Comparison of ENCODE assay signal across 8 mouse cellular contexts in the genomic region with DNA sequence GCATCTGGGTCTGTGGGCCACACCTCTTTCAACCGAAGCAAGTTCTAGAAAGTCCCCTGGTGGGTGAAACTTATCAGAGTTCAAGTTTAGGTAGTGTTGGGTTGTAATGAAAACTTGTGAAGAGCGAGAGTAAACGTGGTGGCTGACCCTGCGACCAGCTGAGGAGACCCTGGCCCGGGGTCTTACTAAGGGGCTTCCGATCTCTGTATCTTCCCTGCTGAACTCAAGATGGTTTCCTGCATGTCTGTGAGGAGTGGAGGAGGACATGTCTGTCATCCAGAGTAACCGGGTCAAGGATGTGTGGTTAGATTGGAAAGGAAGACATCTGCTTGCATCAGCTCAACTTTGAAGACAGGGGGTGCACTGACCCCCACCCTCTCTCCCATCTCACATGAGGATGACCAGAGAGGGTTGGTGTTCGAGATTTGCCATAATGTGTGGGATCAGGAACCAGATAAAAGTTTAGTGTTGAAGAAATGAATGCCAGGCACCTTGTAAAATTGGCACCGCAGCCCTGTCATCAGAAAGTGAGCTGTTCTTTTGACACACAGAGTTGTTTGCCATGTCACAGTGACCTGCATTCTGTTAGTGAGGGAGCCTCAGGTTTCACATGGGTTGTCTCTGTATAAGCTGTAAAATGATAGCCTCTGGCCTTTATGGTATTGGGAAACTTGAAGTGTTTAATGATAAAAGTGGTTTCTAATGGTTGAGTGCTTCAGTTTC. TPM values are rescaled to one million over a fixed set of nuclear protein-coding genes. Genes with fewer than 3 reads are reported as not detected.
DNase-seq lines count a peak whose midpoint lies in the region; ATAC-seq and TF ChIP-seq lines count a peak whose summit lies in the region.

No protein-coding gene starts in this region.

- H3K4me2 ChIP-seq in lung, embryonic 14.5 days: peak overlapping the region; percentile 98
- H3K4me2 ChIP-seq in heart, embryonic 13.5 days: peak overlapping the region; percentile 97
- peak overlapping the region; percentile 94 for H3K4me2 ChIP-seq in liver, embryonic 14.5 days (ENCODE audit: low read depth)
- peak overlapping the region; percentile 95 for H3K4me2 ChIP-seq in stomach, embryonic 16.5 days (ENCODE audit: low read depth, low read length)

- peak overlapping the region; percentile 80 for H3K9ac ChIP-seq in lung, embryonic 14.5 days
- peak overlapping the region; percentile 90 for H3K9ac ChIP-seq in heart, embryonic 13.5 days
- H3K9ac ChIP-seq in liver, embryonic 14.5 days (replicated peaks): peak overlapping the region; percentile 70
- peak overlapping the region; percentile 93 for H3K9ac ChIP-seq in stomach, embryonic 16.5 days (ENCODE audit: low read length)

- no peaks in the 10 kb centered on the region for H3K27me3 ChIP-seq in lung, embryonic 14.5 days (ENCODE audit: insufficient read depth, low read length)
- H3K27me3 ChIP-seq in heart, embryonic 13.5 days (replicated peaks): no peaks in the 10 kb centered on the region
- no peaks in the 10 kb centered on the region for H3K27me3 ChIP-seq in liver, embryonic 14.5 days (ENCODE audit: control insufficient read depth, insufficient read depth, low read length)
- H3K27me3 ChIP-seq in stomach, embryonic 16.5 days (ENCODE audit: control insufficient read depth, insufficient read depth, low read length): no peaks in the 10 kb centered on the region

- H3K4me1 ChIP-seq in lung, embryonic 14.5 days (ENCODE audit: insufficient read depth): 0 out of 2 replicates have a peak, but pooled peaks cover 6% of the 10 kb centered on the region
- peaks cover 16% of the 10 kb centered on the region for H3K4me1 ChIP-seq in heart, embryonic 13.5 days
- peaks cover 0 to 9% of the 10 kb centered on the region in 2 experiments; a peak in 3 of 4 replicates for H3K4me1 ChIP-seq in liver, embryonic 14.5 days (replicated peaks; ENCODE audit: control insufficient read depth in 2 of 2, insufficient read depth in 2 of 2, low read length in 1 of 2)
- peaks cover 9% of the 10 kb centered on the region for H3K4me1 ChIP-seq in stomach, embryonic 16.5 days (ENCODE audit: control insufficient read depth, insufficient read depth, low read length)

- peak overlapping the region; percentile 87 for H3K4me3 ChIP-seq in lung, embryonic 14.5 days (ENCODE audit: low read depth, low read length)
- H3K4me3 ChIP-seq in heart, embryonic 13.5 days: peak overlapping the region; percentile 74
- H3K4me3 ChIP-seq in liver, embryonic 14.5 days (ENCODE audit: insufficient read depth in 1 of 2, low read depth in 2 of 2, low read length in 2 of 2): peak overlapping the region; percentile 59 to 73
- peak overlapping the region; percentile 96 for H3K4me3 ChIP-seq in stomach, embryonic 16.5 days (replicated peaks; ENCODE audit: low read length)

- H3K36me3 ChIP-seq in lung, embryonic 14.5 days (ENCODE audit: insufficient read depth): no peaks in the 10 kb centered on the region
- H3K36me3 ChIP-seq in heart, embryonic 13.5 days: no peaks in the 10 kb centered on the region
- H3K36me3 ChIP-seq in liver, embryonic 14.5 days (replicated peaks; ENCODE audit: control insufficient read depth, insufficient read depth, low read depth): no peaks in the 10 kb centered on the region
- no peaks in the 10 kb centered on the region for H3K36me3 ChIP-seq in stomach, embryonic 16.5 days (ENCODE audit: control insufficient read depth, insufficient read depth, low read length)

- WGBS in lung, embryonic 14.5 days: 29% methylated on average over 9 of the region's 9 CpGs
- WGBS in heart, embryonic 13.5 days: 40% methylated on average over 9 of the region's 9 CpGs
- 37% methylated on average over 9 of the region's 9 CpGs for WGBS in liver, embryonic 14.5 days (ENCODE audit: insufficient replicate concordance)
- WGBS in stomach, embryonic 16.5 days: 35% methylated on average over 9 of the region's 9 CpGs

- no peaks in the 10 kb centered on the region for H3K9me3 ChIP-seq in lung, embryonic 14.5 days (ENCODE audit: low read depth, low read length)
- no peaks in the 10 kb centered on the region for H3K9me3 ChIP-seq in heart, embryonic 13.5 days
- no peaks in the 10 kb centered on the region for H3K9me3 ChIP-seq in liver, embryonic 14.5 days (ENCODE audit: control insufficient read depth, low read length)
- no peaks in the 10 kb centered on the region for H3K9me3 ChIP-seq in stomach, embryonic 16.5 days (replicated peaks; ENCODE audit: control insufficient read depth, low read length)

- TF ChIP-seq EP300 in liver, embryonic 14.5 days (IDR thresholded peaks at IDR 0.05; ENCODE audit: low read depth): no peak

- DNase-seq in lung, embryonic 14.5 days: no peak
- no peak for DNase-seq in lung, postnatal 14 days
- peak; percentile 24 for DNase-seq in c-Kit-negative CD71-positive TER-119-positive erythroid progenitor cells, embryonic 14.5 days (ENCODE audit: low read depth, low spot score)
- DNase-seq in liver, embryonic 14.5 days (ENCODE audit: low read depth in 3 of 3, low spot score in 3 of 3): peak in 2 of 3 experiments; percentile 41 to 56
- no peak for DNase-seq in left cerebral cortex, postnatal 14 days (ENCODE audit: low spot score in 2 of 2)
- DNase-seq in kidney, postnatal 10 days: no peak

- intact Hi-C loops in left cerebral cortex, postnatal 14 days (cut with DNase I): no loop called here

- ATAC-seq in lung, embryonic 14.5 days (ENCODE audit: insufficient read depth): peak; percentile 2; the same call in 1 of the 2 replicates
- ATAC-seq in heart, embryonic 13.5 days (ENCODE audit: extremely low read depth, insufficient number of reproducible peaks, low FRiP score, low TSS enrichment): no peak
- no peak for ATAC-seq in liver, embryonic 14.5 days (ENCODE audit: insufficient read depth)
- no peak; the same call in 1 of the 2 replicates for ATAC-seq in stomach, embryonic 16.5 days (ENCODE audit: insufficient read depth, low FRiP score)

- peak overlapping the region; percentile 79 for H3K27ac ChIP-seq in lung, embryonic 14.5 days (ENCODE audit: low read depth)
- peak overlapping the region; percentile 83 for H3K27ac ChIP-seq in heart, embryonic 13.5 days (replicated peaks)
- no peak overlapping the region for H3K27ac ChIP-seq in liver, embryonic 14.5 days
- peak overlapping the region; percentile 92 for H3K27ac ChIP-seq in stomach, embryonic 16.5 days (ENCODE audit: low read length)

- TF ChIP-seq CTCF in lung, embryonic 14.5 days (IDR thresholded peaks at IDR 0.05; ENCODE audit: low read depth): peak; percentile 17; the same call in 1 of the 2 replicates
- TF ChIP-seq CTCF in liver, embryonic 14.5 days (IDR thresholded peaks at IDR 0.05; ENCODE audit: low read depth): no peak; the same call in none of the 2 replicates

RNA-seq across cellular contexts. Expression of a gene that starts 7.3 kb away (rescaled TPM):
- 3.7 and 4.5 TPM in 2 replicates for polyA plus RNA-seq in lung, embryonic 14.5 days (2014; fragmentation: Nextera tagmentation; extraction: Ambion mirVana)
- polyA plus RNA-seq in heart, embryonic 13.5 days (2015; fragmentation: Nextera tagmentation; extraction: Ambion mirVana): 14.0 and 15.2 TPM in 2 replicates
- 0.53 and 0.76 TPM in 2 replicates for polyA plus RNA-seq in liver, embryonic 14.5 days (2012; rRNA removed)
- 0.94 and 1.3 TPM in 2 replicates for polyA plus RNA-seq in liver, embryonic 14.5 days (2014; fragmentation: Nextera tagmentation; extraction: Ambion mirVana)
- polyA plus RNA-seq in stomach, embryonic 16.5 days (2015; fragmentation: Nextera tagmentation; extraction: Ambion mirVana): 4.7 and 5.9 TPM in 2 replicates
- total RNA-seq in left cerebral cortex, postnatal 14 days (2021): under 1 TPM; 0.51 to 0.59 TPM

Comparison
In these comparisons a context has a peak if more than half of its experiments do, and no peak if none do; other contexts are left out.
1. DNase-seq: peak in c-Kit-negative CD71-positive TER-119-positive erythroid progenitor cells, embryonic 14.5 days (single experiment) and liver, embryonic 14.5 days (2 of 3); none in lung, embryonic 14.5 days (single experiment), lung, postnatal 14 days (single experiment), left cerebral cortex, postnatal 14 days (0 of 2) and kidney, postnatal 10 days (single experiment).
2. Peak in every context shown above with its lines, with median percentiles within 50 percentile points of each other: H3K4me2 ChIP-seq, H3K4me3 ChIP-seq and H3K9ac ChIP-seq.